Mouse (Mus musculus): Measurements from ENCODE around the gene Ptprg.

Gene Ptprg

DNA sequence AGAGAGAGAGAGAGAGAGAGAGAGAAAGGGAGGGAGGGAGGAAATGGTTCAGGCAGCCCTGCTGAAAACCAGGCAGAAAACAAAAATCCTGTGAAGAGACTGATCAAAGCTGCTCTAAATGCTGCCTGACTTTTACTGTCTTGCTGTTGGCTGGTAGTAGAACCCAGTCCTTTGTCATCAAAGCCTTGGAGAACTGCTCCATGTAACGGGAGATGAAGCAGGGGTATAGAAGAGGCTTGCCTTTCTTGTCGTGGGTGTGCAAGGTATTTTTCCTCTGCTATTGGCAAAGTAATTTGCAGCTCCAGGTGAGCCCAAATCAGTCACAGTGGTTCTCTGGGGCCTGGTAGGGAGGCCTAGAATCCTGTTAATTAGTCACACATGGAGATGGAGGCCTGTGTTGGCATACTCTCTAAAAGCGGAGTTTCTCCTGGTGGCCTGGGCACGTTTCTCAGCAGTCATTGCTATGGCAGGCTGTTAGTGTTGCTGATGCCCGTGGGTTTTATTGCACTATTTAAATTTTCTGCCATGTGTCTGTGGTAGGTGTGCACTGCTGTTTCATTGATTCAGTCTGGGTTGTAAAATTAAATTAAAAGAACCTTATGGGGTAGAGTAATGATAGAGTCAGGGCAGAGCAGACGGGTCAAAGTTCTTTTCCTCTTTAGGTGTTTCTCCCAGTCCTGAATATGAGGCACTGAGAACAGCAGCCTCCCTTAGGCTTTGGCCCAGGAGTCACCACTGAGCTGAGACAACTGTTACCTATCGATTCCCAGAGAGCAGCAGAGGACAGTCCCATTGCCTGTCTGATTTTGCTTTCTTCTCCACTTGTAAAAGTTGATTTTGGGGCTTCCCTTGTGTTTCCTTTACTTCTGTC is 269.7 kb downstream of the Ptprg start:
- no peak for DNase-seq (ENCODE audit: low read depth, low spot score)

DNA sequence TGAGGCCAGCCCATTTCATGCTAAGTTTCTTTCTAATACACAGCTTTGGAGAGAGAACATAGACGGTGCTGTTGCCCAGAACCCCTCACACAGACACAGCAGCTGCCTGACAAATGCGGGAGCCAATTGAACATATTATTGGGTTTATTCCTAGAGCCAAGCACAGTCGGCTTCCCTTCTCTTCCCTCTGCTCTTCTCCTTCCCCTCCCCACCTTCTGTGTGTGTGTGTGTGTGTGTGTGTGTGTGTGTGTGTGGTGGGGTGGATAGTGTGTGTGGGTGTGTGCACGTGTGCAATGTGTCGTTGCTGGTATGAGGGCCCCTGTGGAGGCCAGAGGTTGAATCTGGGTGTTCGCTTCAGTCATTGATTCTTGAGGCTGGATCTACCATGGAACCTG is 270.4 kb downstream of the Ptprg start:
- no peak for DNase-seq (ENCODE audit: low read depth, low spot score)

DNA sequence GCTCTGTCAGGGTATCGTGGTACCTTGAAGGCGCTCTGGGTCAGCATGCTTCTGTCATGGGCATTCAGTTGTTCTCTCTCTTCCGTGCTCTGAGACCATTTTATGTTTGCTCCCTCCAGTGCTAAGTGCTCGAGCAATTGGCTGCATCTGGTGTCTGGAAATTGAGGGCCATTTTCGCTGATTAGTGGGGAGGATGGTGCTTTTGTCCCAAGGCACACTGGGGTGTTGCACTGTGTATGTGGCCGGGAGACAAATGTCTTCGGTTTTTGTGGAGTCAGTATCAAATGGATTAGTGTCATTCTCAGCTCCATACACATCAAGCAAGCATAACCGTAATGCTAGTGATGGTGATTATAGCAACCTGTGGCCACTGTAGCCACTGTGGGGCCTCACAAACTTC is 271.6 kb downstream of the Ptprg start:
- no peak for DNase-seq (ENCODE audit: low read depth, low spot score)

DNA sequence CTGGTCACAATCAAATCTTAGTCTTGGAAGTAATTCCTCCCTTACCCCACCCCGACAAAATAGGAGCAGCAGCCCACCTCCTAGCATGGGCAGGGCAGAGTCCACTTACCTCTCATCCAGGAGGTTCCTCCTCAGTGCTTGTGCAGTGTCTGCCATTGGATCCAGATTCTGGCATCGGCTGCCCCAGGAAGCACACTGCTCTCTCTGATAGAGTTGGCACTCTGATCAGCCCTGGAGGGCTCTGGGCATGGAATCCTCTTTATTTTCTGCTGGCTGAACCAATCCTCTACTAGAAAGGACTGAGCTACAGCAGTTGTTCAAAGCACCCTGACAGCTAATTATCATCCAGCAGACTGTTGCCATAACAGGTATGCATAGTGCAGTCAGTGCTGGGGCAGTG is 272.2 kb downstream of the Ptprg start:
- DNase-seq (ENCODE audit: low read depth, low spot score): no peak

GRCm38 (mm10) chr14:11828086-11828485 is 274.8 kb downstream of the Ptprg start:
- no peak for DNase-seq (ENCODE audit: low read depth, low spot score)

GRCm38 (mm10) chr14:11833678-11834077 is 280.3 kb downstream of the Ptprg start:
- DNase-seq (ENCODE audit: low read depth, low spot score): no peak

DNA sequence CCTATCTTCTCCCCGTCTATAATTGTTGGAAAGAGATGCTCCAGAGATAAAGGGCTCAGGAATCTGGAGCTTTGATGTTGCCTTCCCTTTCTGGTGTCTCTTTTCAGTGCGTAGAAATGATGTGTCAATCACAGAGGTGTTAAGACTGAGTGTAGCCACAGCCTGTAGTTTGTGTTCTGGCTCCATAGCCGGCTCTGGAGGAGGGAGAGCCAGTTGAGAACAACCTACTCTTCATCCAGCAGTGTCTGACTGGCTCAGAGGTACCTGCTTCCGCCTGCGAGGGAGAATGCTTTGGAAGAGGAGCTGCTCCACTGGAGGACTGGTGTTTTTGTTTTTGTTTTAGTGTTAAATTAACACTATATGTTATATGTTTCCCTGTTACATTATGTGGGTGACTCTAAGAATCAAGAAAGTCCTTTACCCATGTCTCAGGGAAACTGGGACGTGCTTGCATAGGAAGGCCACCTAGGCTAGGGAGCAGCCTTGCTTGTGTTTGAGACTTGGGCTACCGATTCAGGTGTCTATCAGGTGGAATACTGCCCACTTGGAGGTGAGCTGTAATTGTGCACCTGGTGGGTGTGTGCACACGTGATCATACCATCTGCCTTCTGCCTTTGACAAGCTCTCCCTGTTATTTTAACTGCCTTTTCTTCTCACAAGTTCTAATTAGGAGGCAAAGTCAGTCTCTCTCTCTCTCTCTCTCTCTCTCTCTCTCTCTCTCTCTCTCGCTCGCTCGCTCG is 282.5 kb downstream of the Ptprg start:
- no peak for DNase-seq (ENCODE audit: low read depth, low spot score)

DNA sequence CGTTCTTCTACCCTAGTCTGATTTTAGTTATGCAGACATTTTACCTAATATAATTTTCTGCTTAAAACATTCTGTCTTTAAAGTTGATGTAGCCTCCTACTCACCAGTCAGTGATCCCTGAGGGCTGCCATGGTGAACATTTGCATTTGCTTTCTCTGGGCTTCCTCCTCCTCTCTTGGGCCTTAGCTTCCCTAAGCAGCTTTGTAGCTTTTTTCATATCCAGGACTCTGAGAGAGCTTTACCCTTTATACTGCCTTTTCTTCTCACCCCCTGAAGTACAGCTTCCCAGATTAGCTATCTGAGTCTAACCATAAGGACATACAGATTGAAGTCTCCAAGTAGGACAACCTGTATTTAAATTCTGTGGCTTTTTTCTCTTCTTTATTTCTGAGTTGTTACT is 284.4 kb downstream of the Ptprg start:
- no peak for DNase-seq (ENCODE audit: low read depth, low spot score)

DNA sequence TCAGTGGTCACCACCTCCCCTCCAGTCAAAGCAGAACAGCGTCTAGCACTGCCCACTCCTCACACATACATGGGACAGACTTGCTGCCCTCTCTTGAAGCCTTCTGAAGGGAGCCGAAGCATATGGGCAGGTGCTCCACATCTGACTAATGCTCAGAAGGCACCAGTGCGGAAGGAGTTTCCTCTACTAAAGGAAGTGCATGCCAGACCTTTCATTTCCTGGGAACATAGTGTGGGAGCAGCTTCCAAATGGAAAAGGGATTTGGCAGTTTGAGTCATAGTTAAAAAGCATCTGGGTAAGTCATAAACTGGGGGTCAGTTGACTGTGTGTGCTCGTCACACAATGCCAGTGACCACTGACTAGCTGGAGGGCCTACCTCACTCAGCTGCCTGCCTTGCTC is 288.3 kb downstream of the Ptprg start:
- DNase-seq (ENCODE audit: low read depth, low spot score): no peak

DNA sequence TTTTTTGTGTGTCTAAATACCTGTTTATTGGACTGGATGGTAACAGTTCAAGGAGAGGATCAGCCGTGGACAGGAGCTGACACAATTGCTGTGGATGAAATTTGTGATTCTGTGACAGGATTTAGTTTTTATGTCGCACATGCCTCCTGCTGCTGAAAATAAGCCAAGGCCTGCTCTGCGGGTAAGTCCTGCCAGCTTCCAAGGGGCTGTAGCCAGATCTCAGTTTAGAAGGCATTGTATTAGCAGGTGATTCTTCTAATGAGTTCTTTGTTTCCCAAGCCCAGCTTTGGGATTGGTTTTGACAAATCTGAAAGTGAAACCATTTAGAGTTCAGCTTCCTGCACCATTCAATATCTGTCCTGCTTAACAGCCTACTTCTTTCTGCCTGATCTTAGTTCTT is 299.6 kb downstream of the Ptprg start:
- DNase-seq (ENCODE audit: low read depth, low spot score): no peak

DNA sequence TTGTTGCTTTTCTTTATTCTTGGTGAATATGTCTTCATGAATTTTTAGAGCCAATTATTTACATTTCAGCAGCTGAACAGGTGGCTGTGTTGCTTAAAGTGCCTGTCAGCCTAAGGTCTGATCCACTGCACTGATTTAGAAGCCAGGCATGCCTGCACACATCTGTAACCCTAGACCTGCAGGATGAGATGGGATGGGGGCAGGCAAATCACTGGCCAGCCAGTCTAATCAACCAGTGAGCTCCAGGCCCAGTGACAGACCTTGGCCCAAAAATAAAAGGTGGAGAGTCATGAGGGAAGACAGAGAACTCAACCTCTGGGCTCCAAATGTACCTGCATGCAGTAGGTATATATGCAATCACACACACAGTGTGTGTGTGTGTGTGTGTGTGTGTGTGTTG is 302.2 kb downstream of the Ptprg start:
- no peak for DNase-seq (ENCODE audit: low read depth, low spot score)

DNA sequence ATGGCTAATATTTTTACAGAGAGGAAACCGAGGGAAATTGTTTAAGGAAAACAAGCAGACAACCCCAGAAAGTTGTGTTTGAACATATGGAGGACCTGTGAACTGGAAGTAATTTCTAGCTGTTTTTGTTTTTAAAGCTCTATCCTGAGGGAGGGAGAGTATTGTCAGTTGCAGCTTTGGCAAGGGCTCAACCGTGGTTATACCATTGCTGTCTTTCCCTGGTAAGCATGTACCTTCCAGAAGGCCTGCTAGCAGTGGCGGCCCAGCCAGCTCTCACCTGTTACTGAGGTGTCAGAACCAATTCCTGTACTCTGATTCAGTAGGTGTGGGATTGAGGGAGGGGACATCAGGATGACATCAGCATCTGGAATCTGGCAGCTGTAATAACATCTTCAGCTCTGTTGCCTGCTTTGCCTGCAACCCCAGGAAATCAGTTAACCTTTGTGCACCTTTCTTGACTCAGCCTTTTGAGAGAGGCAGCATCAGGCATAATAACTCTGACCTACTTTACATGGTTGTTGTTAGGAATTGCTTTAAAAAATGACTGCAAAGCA is 304.7 kb downstream of the Ptprg start:
- no peak for DNase-seq (ENCODE audit: low read depth, low spot score)

DNA sequence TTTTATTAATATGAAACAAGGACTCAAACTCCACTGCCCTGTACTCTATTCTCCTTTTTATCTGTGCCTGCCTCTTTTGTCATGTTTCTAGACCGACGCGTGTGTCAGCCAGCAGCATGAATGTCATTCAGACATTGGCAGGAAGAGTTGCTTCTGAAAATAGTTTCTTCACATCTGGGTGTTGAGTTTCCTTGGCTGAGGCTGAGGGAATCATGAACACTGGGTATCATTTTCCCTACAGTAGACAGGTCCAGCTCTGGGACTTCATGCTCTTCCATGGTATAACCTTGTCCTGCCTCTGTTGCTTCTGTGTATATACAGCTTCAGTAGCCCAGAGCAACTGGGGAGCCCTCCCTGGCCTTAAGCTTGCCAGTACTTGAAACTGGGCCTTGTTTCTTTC is 310.0 kb downstream of the Ptprg start:
- no peak for DNase-seq (ENCODE audit: low read depth, low spot score)

GRCm38 (mm10) chr14:11864840-11865239 is 311.5 kb downstream of the Ptprg start:
- DNase-seq (ENCODE audit: low read depth, low spot score): no peak

GRCm38 (mm10) chr14:11865332-11865731 is 312.0 kb downstream of the Ptprg start:
- no peak for DNase-seq (ENCODE audit: low read depth, low spot score)

GRCm38 (mm10) chr14:11865872-11866271 is 312.5 kb downstream of the Ptprg start:
- no peak for DNase-seq (ENCODE audit: low read depth, low spot score)

GRCm38 (mm10) chr14:11866416-11866815 is 313.1 kb downstream of the Ptprg start:
- DNase-seq (ENCODE audit: low read depth, low spot score): no peak

DNA sequence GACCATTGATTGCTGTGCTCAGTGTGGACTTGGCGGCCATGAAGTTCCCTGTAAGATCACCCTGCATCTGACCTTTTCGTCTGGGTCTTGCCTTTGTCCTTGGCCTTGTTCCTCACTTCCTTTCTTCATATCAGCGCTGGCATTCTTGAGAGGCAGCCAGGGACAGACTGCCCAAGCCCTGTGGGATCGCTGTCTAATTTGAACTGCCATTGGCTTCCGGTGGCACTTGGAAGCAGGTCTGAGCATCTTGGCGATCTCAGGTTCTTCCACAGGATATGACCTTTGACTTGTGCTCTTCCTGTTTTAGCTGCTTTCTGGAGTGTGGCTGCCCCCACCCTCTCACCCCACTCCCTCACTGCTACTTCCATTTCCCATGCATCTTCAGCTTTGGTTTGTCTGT is 315.3 kb downstream of the Ptprg start:
- DNase-seq (ENCODE audit: low read depth, low spot score): no peak

GRCm38 (mm10) chr14:11871752-11872344 is 318.5 kb downstream of the Ptprg start:
- DNase-seq (ENCODE audit: low read depth, low spot score): no peak

GRCm38 (mm10) chr14:11874266-11874665 is 320.9 kb downstream of the Ptprg start:
- DNase-seq (ENCODE audit: low read depth, low spot score): no peak

GRCm38 (mm10) chr14:11874960-11875889 is 321.9 kb downstream of the Ptprg start:
- DNase-seq (ENCODE audit: low read depth, low spot score): peak; percentile 17

All from retina, postnatal 7 days (tissue).